Mouse (Mus musculus) lung, postnatal 14 days (tissue): ENCODE results near the gene Irf6.

Experiments used
- DNase-seq: peaks from one replicate; pipeline ENCODE4 v3.0.0; 2021

Irf6 gene

GRCm38 (mm10) chr1:193157111-193157492 is 4.2 kb downstream of the Irf6 start:
- DNase-seq, result no peak

GRCm38 (mm10) chr1:193159163-193159562 is 6.3 kb downstream of the Irf6 start:
- no peak for DNase-seq

GRCm38 (mm10) chr1:193159613-193160012 is 6.7 kb downstream of the Irf6 start:
- no peak for DNase-seq

GRCm38 (mm10) chr1:193160317-193161032 is 7.6 kb downstream of the Irf6 start:
- DNase-seq, result peak; percentile 71

GRCm38 (mm10) chr1:193167746-193168145 is 14.8 kb downstream of the Irf6 start, which contains the start of gene A130010J15Rik:
A130010J15Rik (plus strand) TSS chr1:193168046.
- DNase-seq, result no peak

GRCm38 (mm10) chr1:193169228-193169627 is 16.3 kb downstream of the Irf6 start:
- no peak for DNase-seq

- DNase-seq, result peak; percentile 32
Measured at GRCm38 (mm10) chr1:193169856-193170255, 16.9 kb downstream of the Irf6 start.

- peak; percentile 96 for DNase-seq
Measured at GRCm38 (mm10) chr1:193172991-193173809, 20.3 kb downstream of the Irf6 start.

- DNase-seq, result no peak
Measured at GRCm38 (mm10) chr1:193173810-193174129, 20.9 kb downstream of the Irf6 start.

- no peak for DNase-seq
Measured at GRCm38 (mm10) chr1:193174143-193174733, 21.3 kb downstream of the Irf6 start.

- no peak for DNase-seq
Measured at GRCm38 (mm10) chr1:193181104-193181503, 28.2 kb downstream of the Irf6 start.

GRCm38 (mm10) chr1:193188257-193188656 is 35.3 kb downstream of the Irf6 start:
- DNase-seq, result no peak

GRCm38 (mm10) chr1:193189151-193189621 is 36.3 kb downstream of the Irf6 start:
- peak; percentile 52 for DNase-seq

- no peak for DNase-seq
Measured at GRCm38 (mm10) chr1:193189771-193190170, 36.9 kb downstream of the Irf6 start.

GRCm38 (mm10) chr1:193191675-193192283 is 38.9 kb downstream of the Irf6 start:
- no peak for DNase-seq

GRCm38 (mm10) chr1:193194416-193195140 is 41.7 kb downstream of the Irf6 start:
- no peak for DNase-seq

GRCm38 (mm10) chr1:193195169-193195810 is 42.4 kb downstream of the Irf6 start:
- DNase-seq, result no peak

- no peak for DNase-seq
Measured at GRCm38 (mm10) chr1:193197494-193198205, 44.7 kb downstream of the Irf6 start.

GRCm38 (mm10) chr1:193198312-193198711 is 45.4 kb downstream of the Irf6 start:
- DNase-seq, result no peak

GRCm38 (mm10) chr1:193200640-193201382 is 47.9 kb downstream of the Irf6 start:
- no peak for DNase-seq

GRCm38 (mm10) chr1:193201383-193201778 is 48.5 kb downstream of the Irf6 start, which contains the start of gene Traf3ip3:
Traf3ip3 (minus strand) TSS chr1:193201703.
- DNase-seq, result peak; percentile 28
